Mouse (Mus musculus) layer of hippocampus, postnatal 36 days (tissue): ENCODE measurements around the gene BC024978. TPM values are rescaled to one million over a fixed set of nuclear protein-coding genes. Genes with fewer than 3 reads are reported as not detected.

ENCODE experiments used
- DNase-seq, 2 experiments: peaks; one replicate each; pipeline ENCODE4 v3.0.0; 2022
- total RNA-seq, 2 experiments: library from RNA; stranded (reverse); gene quantifications; 2 replicates each; pipeline ENCODE4 v1.2.3; 2021

Gene BC024978
- total RNA-seq, 2 experiments from 2014 or later, result 20.4 to 25.4 TPM

- no peak for DNase-seq
Measured at GRCm38 (mm10) chr7:27177942-27178323, 17.6 kb upstream of the BC024978 start.

- peak; percentile 99 for DNase-seq
Measured at GRCm38 (mm10) chr7:27178324-27179216, 17.0 kb upstream of the BC024978 start, which contains the start of gene Rab4b. Gene Rab4b (minus strand): TSS chr7:27178896.

- DNase-seq, result no peak
Measured at GRCm38 (mm10) chr7:27179217-27179918, 16.2 kb upstream of the BC024978 start.

GRCm38 (mm10) chr7:27180036-27180435 lies 15.5 kb upstream of the BC024978 start:
- no peak for DNase-seq

GRCm38 (mm10) chr7:27180837-27181695 lies 14.5 kb upstream of the BC024978 start, which contains the start of the genes Gm21983 and Mia:
Gene Gm21983 (minus strand): TSS chr7:27181086.
Gene Mia (minus strand): TSS chr7:27181157.
- no peak for DNase-seq

GRCm38 (mm10) chr7:27182498-27182897 lies 13.1 kb upstream of the BC024978 start:
- no peak for DNase-seq

GRCm38 (mm10) chr7:27184964-27185363 lies 10.6 kb upstream of the BC024978 start:
- no peak for DNase-seq

- no peak for DNase-seq
Measured at GRCm38 (mm10) chr7:27185986-27186385, 9.6 kb upstream of the BC024978 start.

GRCm38 (mm10) chr7:27189271-27189931 lies 6.2 kb upstream of the BC024978 start:
- no peak for DNase-seq

GRCm38 (mm10) chr7:27192434-27192833 lies 3.1 kb upstream of the BC024978 start:
- DNase-seq, result no peak

GRCm38 (mm10) chr7:27193731-27194130 lies 1.9 kb upstream of the BC024978 start:
- DNase-seq, result no peak

- no peak for DNase-seq
Measured at GRCm38 (mm10) chr7:27197136-27197535, 1.6 kb downstream of the BC024978 start.

GRCm38 (mm10) chr7:27197634-27198033 lies 2.1 kb downstream of the BC024978 start:
- no peak for DNase-seq

- DNase-seq, result no peak
Measured at GRCm38 (mm10) chr7:27198355-27198754, 2.8 kb downstream of the BC024978 start.

- DNase-seq, result no peak
Measured at GRCm38 (mm10) chr7:27198779-27199178, 3.2 kb downstream of the BC024978 start.

- DNase-seq, result no peak
Measured at GRCm38 (mm10) chr7:27203730-27204449, 8.3 kb downstream of the BC024978 start.

- DNase-seq, result no peak
Measured at GRCm38 (mm10) chr7:27212626-27213025, 17.0 kb downstream of the BC024978 start.

- DNase-seq, result no peak
Measured at GRCm38 (mm10) chr7:27218586-27218985, 23.0 kb downstream of the BC024978 start.

- DNase-seq, result no peak
Measured at GRCm38 (mm10) chr7:27219937-27220336, 24.4 kb downstream of the BC024978 start.

- DNase-seq, result no peak
Measured at GRCm38 (mm10) chr7:27221939-27222338, 26.4 kb downstream of the BC024978 start.

GRCm38 (mm10) chr7:27222538-27222937 lies 27.0 kb downstream of the BC024978 start:
- no peak for DNase-seq
